Mouse (Mus musculus): ENCODE results near the gene Hdac8. TPM values are rescaled to one million over a fixed set of nuclear protein-coding genes. Genes with fewer than 3 reads are reported as not detected.

Gene Hdac8
- polyA plus RNA-seq, 1 experiment from 2014 or later: 1.6 TPM

DNA sequence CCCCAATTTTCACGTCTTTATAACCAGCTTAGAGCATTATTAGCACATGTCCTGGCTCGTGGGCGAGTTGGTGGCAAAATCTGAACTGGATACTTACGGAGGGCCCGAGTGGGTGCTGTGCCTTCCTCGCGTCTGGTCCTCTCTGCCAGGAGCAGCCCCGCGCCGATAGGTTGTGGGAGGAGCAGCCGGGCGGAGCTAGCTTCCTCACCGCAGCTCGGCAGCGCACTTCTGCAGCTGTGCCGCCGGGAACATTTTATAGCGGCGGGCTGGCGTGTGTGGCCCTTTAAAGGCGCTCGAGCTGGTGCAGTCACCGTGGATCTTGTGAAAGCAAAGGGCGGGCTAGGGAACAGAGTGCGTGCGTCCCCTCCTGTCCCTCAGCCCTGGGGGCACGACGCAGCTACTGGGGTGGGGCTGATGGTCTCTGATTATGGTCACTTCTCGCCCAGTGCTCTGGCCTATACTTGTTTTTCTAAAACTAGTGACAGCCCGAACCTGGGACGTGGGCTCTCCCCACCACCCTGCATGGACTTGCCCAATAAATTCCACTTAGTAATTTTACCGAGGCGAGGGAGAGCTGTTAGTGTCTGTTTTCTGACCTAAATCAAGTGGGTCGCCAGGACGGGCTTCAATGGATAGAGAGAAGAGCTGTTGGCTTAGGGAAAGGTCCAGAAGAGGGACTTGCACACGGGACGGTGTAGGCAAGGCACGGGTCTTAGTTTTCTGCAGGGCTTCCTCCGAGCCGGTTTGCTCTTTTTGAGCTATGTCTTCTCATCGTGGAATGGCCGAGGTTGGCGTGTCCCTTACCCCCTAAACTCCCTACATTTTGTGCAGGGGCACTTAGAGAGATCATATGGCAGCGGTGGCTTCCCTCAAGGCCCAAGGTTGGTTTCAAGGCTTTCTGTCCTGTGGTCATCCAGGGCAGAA lies 253.0 kb downstream of the Hdac8 start, which contains the start of gene Cited1:
Gene Cited1 (minus strand): TSS at position 245 of the 924 bp plus-strand sequence.
- no peaks in the 10 kb centered on the region for H3K4me1 ChIP-seq (ENCODE audit: control insufficient read depth, insufficient read depth, low read length)
- peak within 1 kb of the TSS; percentile 38; the same call in 1 of the 2 replicates for H3K9ac ChIP-seq (ENCODE audit: low read length)
- 13% methylated on average over 44 of the region's 44 CpGs for WGBS
- H3K4me3 ChIP-seq (ENCODE audit: low read depth, low read length): peak within 1 kb of the TSS; percentile 47
- ATAC-seq (ENCODE audit: insufficient read depth, low FRiP score, low TSS enrichment): peak; percentile 92
- peak; percentile 85 for DNase-seq (ENCODE audit: low spot score)
- peak within 1 kb of the TSS; percentile 78 for H3K4me2 ChIP-seq (ENCODE audit: low read depth)
- H3K36me3 ChIP-seq (ENCODE audit: control insufficient read depth, insufficient read depth, low read length): no peaks in the 10 kb centered on the region
- H3K27me3 ChIP-seq (ENCODE audit: control insufficient read depth, insufficient read depth, low read length): peaks cover 46% of the 10 kb centered on the region
- no peaks in the 10 kb centered on the region for H3K9me3 ChIP-seq (ENCODE audit: control insufficient read depth, low read length)
- no peak within 1 kb of the TSS for H3K27ac ChIP-seq (ENCODE audit: low read depth, low read length)

DNA sequence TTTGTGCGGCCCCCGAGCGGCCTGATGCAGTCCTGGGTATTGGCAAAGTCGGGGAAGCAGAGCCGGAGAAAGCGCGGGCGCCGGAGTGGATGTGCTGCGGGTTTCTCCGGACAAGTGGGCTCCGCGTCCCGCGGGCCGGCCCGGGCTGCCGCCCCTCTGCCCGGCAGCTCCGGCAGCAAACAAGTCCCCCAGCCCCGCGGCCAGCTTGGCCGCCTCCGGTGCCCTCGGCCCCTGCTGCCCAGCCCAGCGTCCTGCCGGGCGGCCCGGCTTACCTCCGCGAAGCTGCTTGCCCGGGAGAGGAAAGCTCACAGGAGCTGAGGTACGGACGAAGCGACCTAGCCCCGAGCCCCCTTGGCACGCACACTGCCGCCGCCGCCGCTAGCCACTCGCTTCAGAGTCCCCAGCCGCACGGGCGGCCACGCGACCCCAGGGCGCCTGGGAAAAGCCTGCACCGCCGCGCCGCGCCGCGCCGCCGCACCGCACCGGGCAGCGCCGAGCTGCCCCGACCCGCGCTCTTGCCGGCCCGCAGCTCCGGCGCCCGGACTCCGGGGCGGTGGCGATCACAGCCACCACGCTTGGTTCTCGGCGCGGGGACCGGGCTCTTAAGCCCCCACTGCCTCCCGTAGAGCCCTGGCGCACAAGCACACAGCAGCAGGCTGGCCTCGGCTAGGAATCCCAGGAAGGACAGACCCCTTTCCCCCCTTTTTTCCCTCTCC lies 253.8 kb downstream of the Hdac8 start:
- Histone ChIP-seq H3K36me3 (ENCODE audit: control insufficient read depth, insufficient read depth, low read length) (no peaks in the 10 kb centered on the region), H3K9me3 (ENCODE audit: control insufficient read depth, low read length) (no peaks in the 10 kb centered on the region), H3K4me2 (ENCODE audit: low read depth) (peak overlapping the region; percentile 78), H3K27me3 (ENCODE audit: control insufficient read depth, insufficient read depth, low read length) (peaks cover 46% of the 10 kb centered on the region), H3K4me3 (ENCODE audit: low read depth, low read length) (peak overlapping the region; percentile 47), H3K4me1 (ENCODE audit: control insufficient read depth, insufficient read depth, low read length) (no peaks in the 10 kb centered on the region), H3K27ac (ENCODE audit: low read depth, low read length) (no peak overlapping the region), H3K9ac (ENCODE audit: low read length) (peak overlapping the region; percentile 38; the same call in 1 of the 2 replicates)
- ATAC-seq (ENCODE audit: insufficient read depth, low FRiP score, low TSS enrichment) (peak; percentile 48), DNase-seq (ENCODE audit: low spot score) (no peak)
- 15% methylated on average over 60 of the region's 80 CpGs for WGBS

DNA sequence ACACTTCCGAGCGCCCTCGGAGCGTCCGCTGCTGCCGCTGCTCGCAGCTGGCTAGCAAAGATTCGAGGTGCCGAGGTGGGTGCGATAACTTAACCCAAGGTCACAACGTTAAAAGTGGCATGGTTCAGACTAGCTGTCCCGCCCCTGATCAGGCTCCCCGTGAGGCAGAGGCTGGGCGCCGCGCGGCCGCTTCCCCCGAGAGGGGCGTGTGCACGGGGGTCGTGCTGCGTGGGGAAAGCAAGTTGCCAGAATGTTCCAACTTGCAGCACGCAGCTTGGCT lies 254.3 kb downstream of the Hdac8 start:
- no peak overlapping the region for H3K27ac ChIP-seq (ENCODE audit: low read depth, low read length)
- no peak overlapping the region; the same call in 1 of the 2 replicates for H3K9ac ChIP-seq (ENCODE audit: low read length)
- no peaks in the 10 kb centered on the region for H3K9me3 ChIP-seq (ENCODE audit: control insufficient read depth, low read length)
- DNase-seq (ENCODE audit: low spot score) (peak; percentile 38), ATAC-seq (ENCODE audit: insufficient read depth, low FRiP score, low TSS enrichment) (no peak)
- peak overlapping the region; percentile 47 for H3K4me3 ChIP-seq (ENCODE audit: low read depth, low read length)
- peak overlapping the region; percentile 78 for H3K4me2 ChIP-seq (ENCODE audit: low read depth)
- WGBS: 15% methylated on average over 24 of the region's 24 CpGs
- H3K36me3 ChIP-seq (ENCODE audit: control insufficient read depth, insufficient read depth, low read length): no peaks in the 10 kb centered on the region
- H3K27me3 ChIP-seq (ENCODE audit: control insufficient read depth, insufficient read depth, low read length): peaks cover 46% of the 10 kb centered on the region
- H3K4me1 ChIP-seq (ENCODE audit: control insufficient read depth, insufficient read depth, low read length): no peaks in the 10 kb centered on the region

DNA sequence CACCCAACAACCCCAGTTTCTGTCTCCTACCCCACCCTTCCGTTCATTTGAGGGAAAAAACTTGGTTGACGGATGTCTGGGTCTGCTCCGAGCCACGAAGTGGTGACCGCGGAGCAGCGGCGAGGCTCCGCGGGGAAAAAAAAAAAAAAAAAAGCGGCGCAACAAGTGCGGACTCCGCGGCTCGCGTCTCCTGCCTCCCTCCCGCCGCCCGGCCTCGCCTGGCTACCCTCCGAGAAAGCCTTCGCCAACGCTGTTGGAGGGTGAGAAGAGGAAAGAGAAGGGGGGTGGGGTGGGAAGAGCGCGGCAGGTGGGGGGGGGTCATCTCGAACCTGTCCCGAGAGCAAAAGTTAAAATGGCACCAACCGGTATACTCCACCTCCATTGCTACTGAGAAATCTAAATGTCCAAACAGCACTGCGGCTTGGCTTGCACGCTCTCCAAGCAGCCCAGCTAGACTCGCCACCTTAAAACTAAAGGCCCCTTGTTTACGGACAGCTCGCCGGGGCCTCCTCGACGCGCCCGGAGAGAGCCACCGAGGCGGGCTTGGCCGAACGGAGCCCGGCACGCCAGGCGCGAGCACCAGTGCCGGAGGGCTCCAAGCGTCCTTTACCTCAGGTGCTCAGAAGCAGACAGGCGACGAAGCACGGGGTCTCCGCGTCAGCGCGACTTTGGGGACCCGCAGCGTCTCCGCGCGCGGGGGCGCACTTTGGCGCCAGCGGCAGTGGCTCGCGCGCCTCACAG lies 254.8 kb downstream of the Hdac8 start:
- ATAC-seq (ENCODE audit: insufficient read depth, low FRiP score, low TSS enrichment): no peak
- 15% methylated on average over 55 of the region's 68 CpGs for WGBS
- Histone ChIP-seq H3K27me3 (ENCODE audit: control insufficient read depth, insufficient read depth, low read length) (peaks cover 46% of the 10 kb centered on the region), H3K4me3 (ENCODE audit: low read depth, low read length) (peak overlapping the region; percentile 47), H3K36me3 (ENCODE audit: control insufficient read depth, insufficient read depth, low read length) (no peaks in the 10 kb centered on the region), H3K4me2 (ENCODE audit: low read depth) (peak overlapping the region; percentile 78), H3K9ac (ENCODE audit: low read length) (no peak overlapping the region; the same call in 1 of the 2 replicates), H3K4me1 (ENCODE audit: control insufficient read depth, insufficient read depth, low read length) (no peaks in the 10 kb centered on the region), H3K9me3 (ENCODE audit: control insufficient read depth, low read length) (no peaks in the 10 kb centered on the region), H3K27ac (ENCODE audit: low read depth, low read length) (no peak overlapping the region)
- no peak for DNase-seq (ENCODE audit: low spot score)

DNA sequence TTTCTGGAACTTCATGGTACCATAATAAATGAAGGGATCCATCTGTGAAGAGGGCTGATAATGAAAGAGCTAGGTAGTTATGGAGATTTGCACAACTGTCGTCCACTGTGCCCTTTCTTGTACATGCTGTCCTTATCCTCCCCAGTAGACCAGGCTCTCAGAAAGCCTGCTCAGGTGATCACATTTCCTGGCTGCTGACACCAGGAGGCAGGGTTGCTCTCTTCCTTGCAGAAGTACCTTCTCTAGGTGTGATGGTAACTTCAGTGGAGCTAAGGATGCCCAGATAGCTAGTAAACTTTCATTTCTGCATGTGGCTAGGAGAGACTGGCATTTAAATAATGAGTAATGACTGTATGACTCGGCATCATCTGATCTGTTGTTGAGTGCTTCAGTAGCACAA lies 260.8 kb downstream of the Hdac8 start:
- Histone ChIP-seq H3K27me3 (ENCODE audit: control insufficient read depth, insufficient read depth, low read length) (peaks cover 13% of the 10 kb centered on the region), H3K9ac (ENCODE audit: low read length) (no peak overlapping the region), H3K4me3 (ENCODE audit: low read depth, low read length) (no peak overlapping the region), H3K27ac (ENCODE audit: low read depth, low read length) (no peak overlapping the region), H3K36me3 (ENCODE audit: control insufficient read depth, insufficient read depth, low read length) (no peaks in the 10 kb centered on the region), H3K4me2 (ENCODE audit: low read depth) (no peak overlapping the region), H3K9me3 (ENCODE audit: control insufficient read depth, low read length) (no peaks in the 10 kb centered on the region), H3K4me1 (ENCODE audit: control insufficient read depth, insufficient read depth, low read length) (no peaks in the 10 kb centered on the region)
- ATAC-seq (ENCODE audit: insufficient read depth, low FRiP score, low TSS enrichment) (no peak), DNase-seq (ENCODE audit: low spot score) (no peak)
- 64% methylated on average over 2 of the region's 2 CpGs for WGBS

Small RNAs within 50 kb of the gene (microRNA-seq; reads per million reads assigned to microRNA genes)
- gene Gm26318: not detected

Other genes starting within 250 kb of the Hdac8 start
- gene Phka1, start 138.9 kb upstream of the Hdac8 start, polyA plus RNA-seq (2014; fragmentation: Nextera tagmentation; extraction: Ambion mirVana): 6.3 and 6.8 TPM in 2 replicates
- not detected in 2 replicates for gene Gm3880, start 181.6 kb upstream of the Hdac8 start, polyA plus RNA-seq (2014; fragmentation: Nextera tagmentation; extraction: Ambion mirVana)
- gene Gm9112, start 202.3 kb upstream of the Hdac8 start, polyA plus RNA-seq (2014; fragmentation: Nextera tagmentation; extraction: Ambion mirVana): not detected in 2 replicates
- not detected in 2 replicates for gene Dmrtc1b, start 202.5 kb upstream of the Hdac8 start, polyA plus RNA-seq (2014; fragmentation: Nextera tagmentation; extraction: Ambion mirVana)

All from neural tube, embryonic 11.5 days (tissue).